ENCODE assay signal across 9 mouse cellular contexts in the genomic region with DNA sequence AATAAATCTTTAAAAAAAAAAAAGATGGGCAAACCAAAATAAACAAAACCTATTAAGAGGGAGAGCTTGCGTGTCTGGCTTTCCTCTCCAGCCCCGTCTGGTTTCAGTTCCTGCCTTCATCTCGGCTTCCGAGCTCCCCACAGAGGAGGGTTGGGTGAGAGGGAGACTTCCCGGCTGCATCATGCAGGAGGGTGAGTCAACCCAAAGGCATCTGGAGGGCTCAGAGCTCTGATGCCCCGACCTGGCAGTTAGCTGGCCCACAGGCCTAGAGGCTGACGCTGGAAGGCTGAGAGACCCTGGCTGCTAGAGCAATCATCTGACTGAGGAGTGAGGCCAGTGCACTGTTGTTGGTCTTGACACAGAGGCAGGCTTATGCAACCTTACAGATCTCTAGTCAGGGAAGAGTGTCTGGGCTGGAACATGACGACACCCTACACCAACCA. TPM values are rescaled to one million over a fixed set of nuclear protein-coding genes. Genes with fewer than 3 reads are reported as not detected.
DNase-seq lines count a peak whose midpoint lies in the region; ATAC-seq and TF ChIP-seq lines count a peak whose summit lies in the region.
"Had no signal": no experiment of that assay in that cellular context is flagged by ENCODE, and none has a peak within 500 bp of the region (broad histone marks: within the 10 kb centered on the region; RNA-seq: fewer than 3 reads in every experiment).

No protein-coding gene starts in this region.

- no peak overlapping the region for H3K4me3 ChIP-seq in embryonic fibroblast, embryonic 13.5 days (ENCODE audit: insufficient read depth, low read length)
- H3K4me3 ChIP-seq: limb, embryonic 15.5 days had no signal

- peak overlapping the region; percentile 81 for H3K27ac ChIP-seq in embryonic fibroblast, embryonic 13.5 days (ENCODE audit: insufficient read depth, low read length)
- H3K27ac ChIP-seq: limb, embryonic 15.5 days had no signal

- peaks cover 19% of the 10 kb centered on the region for H3K4me1 ChIP-seq in embryonic fibroblast, embryonic 13.5 days (ENCODE audit: control insufficient read depth, insufficient read depth, low read length)
- H3K4me1 ChIP-seq: limb, embryonic 15.5 days had no signal

- no peak for TF ChIP-seq CTCF in embryonic fibroblast, embryonic 13.5 days (IDR thresholded peaks at IDR 0.05; ENCODE audit: borderline replicate concordance, insufficient read depth, low read length)

- ATAC-seq in cerebellum, adult (ENCODE audit: insufficient number of reproducible peaks, low FRiP score, low TSS enrichment): no peak; the same call in 1 of the 2 replicates

- intact Hi-C loops in heart, postnatal 25 days (cut with DNase I): no loop called here

- DNase-seq in cerebellum, adult 11 months: peak; percentile 34
- peak; percentile 89 for DNase-seq in MN1 (ENCODE audit: low spot score)
- peak; percentile 83 for DNase-seq in heart, postnatal 25 days (ENCODE audit: low spot score)
- peak; percentile 71 to 72 for DNase-seq in monocyte, adult 2 months (ENCODE audit: low read depth in 1 of 2, low spot score in 2 of 2)
- DNase-seq in thymus, postnatal 0 days (ENCODE audit: low spot score): no peak
- no peak for DNase-seq in natural killer cell, adult 2 months (ENCODE audit: low spot score in 2 of 2)

- no peak for TF ChIP-seq POLR2A in embryonic fibroblast, embryonic 13.5 days (IDR thresholded peaks at IDR 0.05; ENCODE audit: low read depth, low read length)

RNA-seq across cellular contexts. Expression of gene Dcakd, which starts 23.1 kb away (rescaled TPM):
- polyA plus RNA-seq in embryonic fibroblast, embryonic 13.5 days (2011; ENCODE audit: insufficient read length, low read depth, missing spikeins): 57.7 and 66.6 TPM in 2 replicates
- 10 to 100 TPM; 83.5 to 84.3 TPM for total RNA-seq in heart, postnatal 25 days (2021)
- polyA plus RNA-seq in thymus, postnatal 0 days (2015; fragmentation: Nextera tagmentation; extraction: Ambion mirVana): 31.3 and 39.8 TPM in 2 replicates

RNA-seq across cellular contexts. Expression of gene Nmt1, which starts 23.3 kb away (rescaled TPM):
- 91.1 and 111 TPM in 2 replicates for polyA plus RNA-seq in embryonic fibroblast, embryonic 13.5 days (2011; ENCODE audit: insufficient read length, low read depth, missing spikeins)
- 10 to 100 TPM; 65.2 to 66.1 TPM for total RNA-seq in heart, postnatal 25 days (2021)
- polyA plus RNA-seq in thymus, postnatal 0 days (2015; fragmentation: Nextera tagmentation; extraction: Ambion mirVana): 81.6 and 85.6 TPM in 2 replicates

RNA-seq across cellular contexts. Expression of gene Plcd3, which starts 50.2 kb away (rescaled TPM):
- polyA plus RNA-seq in embryonic fibroblast, embryonic 13.5 days (2011; ENCODE audit: insufficient read length, low read depth, missing spikeins): 5.6 and 7.1 TPM in 2 replicates
- total RNA-seq in heart, postnatal 25 days (2021): 10 to 100 TPM; 14.7 to 16.3 TPM
- 1.2 and 1.3 TPM in 2 replicates for polyA plus RNA-seq in thymus, postnatal 0 days (2015; fragmentation: Nextera tagmentation; extraction: Ambion mirVana)

RNA-seq across cellular contexts. Expression of gene Acbd4, which starts 50.2 kb away (rescaled TPM):
- 23.3 and 24.3 TPM in 2 replicates for polyA plus RNA-seq in embryonic fibroblast, embryonic 13.5 days (2011; ENCODE audit: insufficient read length, low read depth, missing spikeins)
- 10 to 100 TPM; 36.7 to 39.0 TPM for total RNA-seq in heart, postnatal 25 days (2021)
- 22.0 and 23.5 TPM in 2 replicates for polyA plus RNA-seq in thymus, postnatal 0 days (2015; fragmentation: Nextera tagmentation; extraction: Ambion mirVana)

Comparison
In these comparisons a context has a peak if more than half of its experiments do, and no peak if none do; other contexts are left out.
1. DNase-seq: peak in cerebellum, adult 11 months (single experiment), MN1 (single experiment), heart, postnatal 25 days (single experiment) and monocyte, adult 2 months (2 of 2); none in thymus, postnatal 0 days (single experiment) and natural killer cell, adult 2 months (0 of 2).